Comparison of ENCODE assay signal across 10 mouse cellular contexts in the genomic region with DNA sequence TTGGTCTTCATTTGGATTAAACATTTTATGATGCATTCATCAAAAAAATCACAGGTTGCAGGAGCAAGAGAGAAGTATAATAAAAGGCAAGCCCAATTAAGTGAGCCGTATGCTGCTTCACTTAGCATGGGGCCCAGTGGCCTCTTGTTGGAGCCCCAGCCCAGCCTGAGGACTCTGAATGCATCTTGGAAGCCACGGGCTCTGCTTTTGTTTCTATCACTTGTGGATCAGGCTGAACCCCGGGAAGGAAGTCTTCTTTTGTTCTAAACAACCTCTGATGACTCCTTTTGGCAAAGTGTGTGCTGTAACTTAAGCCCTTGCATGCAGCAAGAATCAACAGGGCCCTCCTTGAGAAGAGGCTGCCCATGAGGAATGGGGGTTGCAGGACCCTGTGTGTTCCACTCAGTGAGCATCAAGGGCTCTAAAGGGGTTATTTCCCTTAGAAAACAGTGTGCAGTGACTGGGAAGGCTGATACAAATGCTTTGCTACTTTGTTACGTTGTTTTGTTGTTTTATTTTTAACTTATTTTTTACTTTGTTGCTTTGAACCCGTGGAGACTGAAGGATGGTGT.
DNase-seq lines count a peak whose midpoint lies in the region; ATAC-seq and TF ChIP-seq lines count a peak whose summit lies in the region.
"Had no signal": no experiment of that assay in that cellular context is flagged by ENCODE, and none has a peak within 500 bp of the region (broad histone marks: within the 10 kb centered on the region; RNA-seq: fewer than 3 reads in every experiment).

No protein-coding gene starts in this region.

- no peak overlapping the region for H3K9ac ChIP-seq in heart, embryonic 11.5 days (ENCODE audit: low read depth, low read length)
- H3K9ac ChIP-seq in hindbrain, embryonic 16.5 days (ENCODE audit: low read depth, low read length) = no peak overlapping the region
- no peak overlapping the region for H3K9ac ChIP-seq in midbrain, embryonic 13.5 days (replicated peaks)

- peak; percentile 37 to 55 for DNase-seq in heart, adult 9 months (ENCODE audit: low spot score in 2 of 2)
- DNase-seq in retina, embryonic 14.5 days (ENCODE audit: low spot score) = no peak
- no peak for DNase-seq in urinary bladder, postnatal 4 days (ENCODE audit: low spot score in 2 of 2)
- DNase-seq in cerebellum, adult 11 months = no peak

- ATAC-seq in heart, embryonic 11.5 days (replicated peaks; ENCODE audit: insufficient number of reproducible peaks, low FRiP score, low TSS enrichment) = no peak
- ATAC-seq in hindbrain, embryonic 16.5 days = peak; percentile 61
- ATAC-seq in midbrain, embryonic 13.5 days = peak; percentile 46
- ATAC-seq: inflammation-experienced regulatory T-cells, adult 6 months had no signal

- peaks cover 9% of the 10 kb centered on the region; the same call in 1 of the 2 replicates for H3K4me1 ChIP-seq in heart, embryonic 11.5 days (ENCODE audit: control insufficient read depth, insufficient read depth, low read length)
- no peaks in the 10 kb centered on the region; the same call in 1 of the 2 replicates for H3K4me1 ChIP-seq in embryonic fibroblast, embryonic 13.5 days (ENCODE audit: control insufficient read depth, insufficient read depth, low read length)
- peaks cover 9% of the 10 kb centered on the region for H3K4me1 ChIP-seq in hindbrain, embryonic 16.5 days (ENCODE audit: control insufficient read depth, insufficient read depth, low read depth, low read length)
- peaks cover 38% of the 10 kb centered on the region for H3K4me1 ChIP-seq in midbrain, embryonic 13.5 days (replicated peaks)

- H3K36me3 ChIP-seq in heart, embryonic 11.5 days (ENCODE audit: control insufficient read depth, insufficient read depth, low read length) = no peaks in the 10 kb centered on the region
- no peaks in the 10 kb centered on the region for H3K36me3 ChIP-seq in hindbrain, embryonic 16.5 days (ENCODE audit: control insufficient read depth, insufficient read depth, low read length)
- H3K36me3 ChIP-seq in midbrain, embryonic 13.5 days = no peaks in the 10 kb centered on the region

- no peak for TF ChIP-seq CTCF in embryonic fibroblast, embryonic 13.5 days (IDR thresholded peaks at IDR 0.05; ENCODE audit: borderline replicate concordance, insufficient read depth, low read length)

- H3K27ac ChIP-seq in heart, embryonic 11.5 days (ENCODE audit: low read depth, low read length) = no peak overlapping the region
- 0 out of 2 replicates have a peak overlapping the region, but pooled peaks have one; percentile 1 for H3K27ac ChIP-seq in embryonic fibroblast, embryonic 13.5 days (ENCODE audit: insufficient read depth, low read length)
- no peak overlapping the region for H3K27ac ChIP-seq in hindbrain, embryonic 16.5 days (ENCODE audit: low read depth, low read length)
- no peak overlapping the region for H3K27ac ChIP-seq in midbrain, embryonic 13.5 days

- TF ChIP-seq POLR2A in embryonic fibroblast, embryonic 13.5 days (IDR thresholded peaks at IDR 0.05; ENCODE audit: low read depth, low read length) = no peak

- H3K4me2 ChIP-seq in heart, embryonic 11.5 days = no peak overlapping the region
- no peak overlapping the region; the same call in 1 of the 2 replicates for H3K4me2 ChIP-seq in hindbrain, embryonic 16.5 days (ENCODE audit: low read length)
- H3K4me2 ChIP-seq in midbrain, embryonic 13.5 days (replicated peaks) = peak overlapping the region; percentile 55; the same call in 1 of the 2 replicates

- H3K9me3 ChIP-seq in heart, embryonic 11.5 days (replicated peaks; ENCODE audit: control insufficient read depth, low read length) = no peaks in the 10 kb centered on the region
- no peaks in the 10 kb centered on the region for H3K9me3 ChIP-seq in hindbrain, embryonic 16.5 days (ENCODE audit: control insufficient read depth, low read length)
- no peaks in the 10 kb centered on the region for H3K9me3 ChIP-seq in midbrain, embryonic 13.5 days

- no peaks in the 10 kb centered on the region for H3K27me3 ChIP-seq in heart, embryonic 11.5 days (ENCODE audit: control insufficient read depth, insufficient read depth, low read length)
- H3K27me3 ChIP-seq in hindbrain, embryonic 16.5 days (replicated peaks; ENCODE audit: control insufficient read depth, insufficient read depth, low read length) = peaks cover 3% of the 10 kb centered on the region; the same call in 1 of the 2 replicates
- H3K27me3 ChIP-seq in midbrain, embryonic 13.5 days = peaks cover 51% of the 10 kb centered on the region
- H3K27me3 ChIP-seq: CH12.LX had no signal

- 41% methylated on average over 5 of the region's 5 CpGs for WGBS in heart, embryonic 11.5 days (ENCODE audit: insufficient replicate concordance)
- WGBS in hindbrain, embryonic 16.5 days = 27% methylated on average over 5 of the region's 5 CpGs
- WGBS in midbrain, embryonic 13.5 days = 18% methylated on average over 5 of the region's 5 CpGs

- no peak overlapping the region for H3K4me3 ChIP-seq in heart, embryonic 11.5 days (ENCODE audit: low read depth, low read length)
- H3K4me3 ChIP-seq in embryonic fibroblast, embryonic 13.5 days (ENCODE audit: insufficient read depth, low read length) = no peak overlapping the region
- H3K4me3 ChIP-seq in hindbrain, embryonic 16.5 days (ENCODE audit: low read length) = no peak overlapping the region
- no peak overlapping the region for H3K4me3 ChIP-seq in midbrain, embryonic 13.5 days (replicated peaks)

Comparison
In these comparisons a context has a peak if more than half of its experiments do, and no peak if none do; other contexts are left out.
1. DNase-seq: peak in heart, adult 9 months (2 of 2); none in retina, embryonic 14.5 days (single experiment), urinary bladder, postnatal 4 days (0 of 2) and cerebellum, adult 11 months (single experiment).